Mouse (Mus musculus): ENCODE measurements around the gene Gm4952. TPM values are rescaled to one million over a fixed set of nuclear protein-coding genes. Genes with fewer than 3 reads are reported as not detected.

The Gm4952 gene
- total RNA-seq, 1 experiment: not detected

GRCm38 (mm10) chr19:12634259-12634658 is 34.5 kb downstream of the Gm4952 start:
- in situ Hi-C loops (cut with MboI; ENCODE audit: low sequenced_read_pairs in 2 of 2, unreplicated experiment in 2 of 2): no loop called here
- no peaks in the 10 kb centered on the region for H3K4me1 ChIP-seq (ENCODE audit: control insufficient read depth in 2 of 2, insufficient read depth in 2 of 2, low read length in 2 of 2, poor library complexity in 1 of 2)
- H3K36me3 ChIP-seq (ENCODE audit: control insufficient read depth, insufficient read depth, low read length, poor library complexity, severe bottlenecking): no peaks in the 10 kb centered on the region
- no peaks in the 10 kb centered on the region for H3K9me3 ChIP-seq (ENCODE audit: control insufficient read depth, insufficient read depth, low read depth, low read length)
- no peak overlapping the region for H3K4me3 ChIP-seq (ENCODE audit: insufficient read depth in 1 of 2, low read depth in 1 of 2, low read length in 2 of 2, poor library complexity in 1 of 2, severe bottlenecking in 1 of 2)
- DNase-seq (ENCODE audit: low read depth, low spot score): no peak
- no peak for TF ChIP-seq ZC3H11A (IDR thresholded peaks at IDR 0.05; ENCODE audit: borderline replicate concordance, low read depth, low read length)
- TF ChIP-seq ZNF384 (IDR thresholded peaks at IDR 0.05; ENCODE audit: low read depth, low read length): no peak
- TF ChIP-seq CHD2 (IDR thresholded peaks at IDR 0.05; ENCODE audit: low read depth, low read length): no peak
- no peak for TF ChIP-seq MAFK (IDR thresholded peaks at IDR 0.05; ENCODE audit: insufficient read depth, low read depth, low read length)
- no peak for TF ChIP-seq HCFC1 (IDR thresholded peaks at IDR 0.05; ENCODE audit: borderline replicate concordance, insufficient read depth, low read length)
- no peak overlapping the region for H3K9ac ChIP-seq (ENCODE audit: insufficient read depth, low read depth, low read length, poor library complexity, severe bottlenecking)
- H3K27ac ChIP-seq (ENCODE audit: insufficient read depth, low read depth, low read length, poor library complexity, severe bottlenecking): no peak overlapping the region

GRCm38 (mm10) chr19:12634963-12635362 is 35.2 kb downstream of the Gm4952 start:
- DNase-seq (ENCODE audit: low read depth, low spot score): no peak
- in situ Hi-C loops (cut with MboI; ENCODE audit: low sequenced_read_pairs in 2 of 2, unreplicated experiment in 2 of 2): no loop called here
- no peaks in the 10 kb centered on the region for H3K9me3 ChIP-seq (ENCODE audit: control insufficient read depth, insufficient read depth, low read depth, low read length)
- no peaks in the 10 kb centered on the region for H3K36me3 ChIP-seq (ENCODE audit: control insufficient read depth, insufficient read depth, low read length, poor library complexity, severe bottlenecking)
- no peaks in the 10 kb centered on the region for H3K4me1 ChIP-seq (ENCODE audit: control insufficient read depth in 2 of 2, insufficient read depth in 2 of 2, low read length in 2 of 2, poor library complexity in 1 of 2)
- no peak overlapping the region for H3K27ac ChIP-seq (ENCODE audit: insufficient read depth, low read depth, low read length, poor library complexity, severe bottlenecking)
- H3K4me3 ChIP-seq (ENCODE audit: insufficient read depth in 1 of 2, low read depth in 1 of 2, low read length in 2 of 2, poor library complexity in 1 of 2, severe bottlenecking in 1 of 2): no peak overlapping the region
- no peak overlapping the region for H3K9ac ChIP-seq (ENCODE audit: insufficient read depth, low read depth, low read length, poor library complexity, severe bottlenecking)
- no peak for TF ChIP-seq HCFC1 (IDR thresholded peaks at IDR 0.05; ENCODE audit: borderline replicate concordance, insufficient read depth, low read length)
- no peak for TF ChIP-seq ZNF384 (IDR thresholded peaks at IDR 0.05; ENCODE audit: low read depth, low read length)
- no peak for TF ChIP-seq MAFK (IDR thresholded peaks at IDR 0.05; ENCODE audit: insufficient read depth, low read depth, low read length)
- no peak for TF ChIP-seq CHD2 (IDR thresholded peaks at IDR 0.05; ENCODE audit: low read depth, low read length)
- no peak for TF ChIP-seq ZC3H11A (IDR thresholded peaks at IDR 0.05; ENCODE audit: borderline replicate concordance, low read depth, low read length)

GRCm38 (mm10) chr19:12636863-12637262 is 37.1 kb downstream of the Gm4952 start:
- Histone ChIP-seq H3K9me3 (ENCODE audit: control insufficient read depth, insufficient read depth, low read depth, low read length) (no peaks in the 10 kb centered on the region), H3K4me3 (ENCODE audit: insufficient read depth in 1 of 2, low read depth in 1 of 2, low read length in 2 of 2, poor library complexity in 1 of 2, severe bottlenecking in 1 of 2) (no peak overlapping the region), H3K36me3 (ENCODE audit: control insufficient read depth, insufficient read depth, low read length, poor library complexity, severe bottlenecking) (no peaks in the 10 kb centered on the region), H3K27ac (ENCODE audit: insufficient read depth, low read depth, low read length, poor library complexity, severe bottlenecking) (no peak overlapping the region), H3K4me1 (ENCODE audit: control insufficient read depth in 2 of 2, insufficient read depth in 2 of 2, low read length in 2 of 2, poor library complexity in 1 of 2) (no peaks in the 10 kb centered on the region), H3K9ac (ENCODE audit: insufficient read depth, low read depth, low read length, poor library complexity, severe bottlenecking) (no peak overlapping the region)
- TF ChIP-seq ZNF384 (IDR thresholded peaks at IDR 0.05; ENCODE audit: low read depth, low read length) (no peak), ZC3H11A (IDR thresholded peaks at IDR 0.05; ENCODE audit: borderline replicate concordance, low read depth, low read length) (no peak), HCFC1 (IDR thresholded peaks at IDR 0.05; ENCODE audit: borderline replicate concordance, insufficient read depth, low read length) (no peak), MAFK (IDR thresholded peaks at IDR 0.05; ENCODE audit: insufficient read depth, low read depth, low read length) (no peak), CHD2 (IDR thresholded peaks at IDR 0.05; ENCODE audit: low read depth, low read length) (no peak)
- in situ Hi-C loops (cut with MboI; ENCODE audit: low sequenced_read_pairs in 2 of 2, unreplicated experiment in 2 of 2): no loop called here
- no peak for DNase-seq (ENCODE audit: low read depth, low spot score)

- Histone ChIP-seq H3K9me3 (ENCODE audit: control insufficient read depth, insufficient read depth, low read depth, low read length) (no peaks in the 10 kb centered on the region), H3K4me1 (ENCODE audit: control insufficient read depth in 2 of 2, insufficient read depth in 2 of 2, low read length in 2 of 2, poor library complexity in 1 of 2) (no peaks in the 10 kb centered on the region), H3K4me3 (ENCODE audit: insufficient read depth in 1 of 2, low read depth in 1 of 2, low read length in 2 of 2, poor library complexity in 1 of 2, severe bottlenecking in 1 of 2) (no peak overlapping the region), H3K36me3 (ENCODE audit: control insufficient read depth, insufficient read depth, low read length, poor library complexity, severe bottlenecking) (no peaks in the 10 kb centered on the region), H3K27ac (ENCODE audit: insufficient read depth, low read depth, low read length, poor library complexity, severe bottlenecking) (no peak overlapping the region), H3K9ac (ENCODE audit: insufficient read depth, low read depth, low read length, poor library complexity, severe bottlenecking) (no peak overlapping the region)
- TF ChIP-seq HCFC1 (IDR thresholded peaks at IDR 0.05; ENCODE audit: borderline replicate concordance, insufficient read depth, low read length) (no peak), ZC3H11A (IDR thresholded peaks at IDR 0.05; ENCODE audit: borderline replicate concordance, low read depth, low read length) (no peak), CHD2 (IDR thresholded peaks at IDR 0.05; ENCODE audit: low read depth, low read length) (no peak), MAFK (IDR thresholded peaks at IDR 0.05; ENCODE audit: insufficient read depth, low read depth, low read length) (no peak), ZNF384 (IDR thresholded peaks at IDR 0.05; ENCODE audit: low read depth, low read length) (no peak)
- in situ Hi-C loops (cut with MboI; ENCODE audit: low sequenced_read_pairs in 2 of 2, unreplicated experiment in 2 of 2): no loop called here
- DNase-seq (ENCODE audit: low read depth, low spot score): no peak
Measured at GRCm38 (mm10) chr19:12638049-12638448, 38.3 kb downstream of the Gm4952 start.

- Histone ChIP-seq H3K27ac (ENCODE audit: insufficient read depth, low read depth, low read length, poor library complexity, severe bottlenecking) (no peak overlapping the region), H3K4me3 (ENCODE audit: insufficient read depth in 1 of 2, low read depth in 1 of 2, low read length in 2 of 2, poor library complexity in 1 of 2, severe bottlenecking in 1 of 2) (no peak overlapping the region), H3K9me3 (ENCODE audit: control insufficient read depth, insufficient read depth, low read depth, low read length) (no peaks in the 10 kb centered on the region), H3K4me1 (ENCODE audit: control insufficient read depth in 2 of 2, insufficient read depth in 2 of 2, low read length in 2 of 2, poor library complexity in 1 of 2) (no peaks in the 10 kb centered on the region), H3K36me3 (ENCODE audit: control insufficient read depth, insufficient read depth, low read length, poor library complexity, severe bottlenecking) (no peaks in the 10 kb centered on the region), H3K9ac (ENCODE audit: insufficient read depth, low read depth, low read length, poor library complexity, severe bottlenecking) (no peak overlapping the region)
- DNase-seq (ENCODE audit: low read depth, low spot score): no peak
- TF ChIP-seq MAFK (IDR thresholded peaks at IDR 0.05; ENCODE audit: insufficient read depth, low read depth, low read length) (no peak), ZC3H11A (IDR thresholded peaks at IDR 0.05; ENCODE audit: borderline replicate concordance, low read depth, low read length) (no peak), CHD2 (IDR thresholded peaks at IDR 0.05; ENCODE audit: low read depth, low read length) (no peak), HCFC1 (IDR thresholded peaks at IDR 0.05; ENCODE audit: borderline replicate concordance, insufficient read depth, low read length) (no peak), ZNF384 (IDR thresholded peaks at IDR 0.05; ENCODE audit: low read depth, low read length) (no peak)
- in situ Hi-C loops (cut with MboI; ENCODE audit: low sequenced_read_pairs in 2 of 2, unreplicated experiment in 2 of 2): no loop called here
Measured at GRCm38 (mm10) chr19:12649511-12649910, 49.7 kb downstream of the Gm4952 start.
